Mouse (Mus musculus) midbrain, embryonic 15.5 days (tissue): ENCODE results near the gene Tfap2d. TPM values are rescaled to one million over a fixed set of nuclear protein-coding genes. Genes with fewer than 3 reads are reported as not detected.

Experiments
- ATAC-seq: fragments of 200-750 bp; cut with Nextera tagmentation; replicated peaks from 2 replicates; pipeline ENCODE4 v1.8.0; 2017; ENCODE audit warnings: moderate TSS enrichment
- H3K27ac ChIP-seq: fragments of 300-500 bp; sonication (generic); 2 replicates; pipeline ENCODE4 v1.5.1; 2015; ENCODE audit warnings: mild to moderate bottlenecking, inconsistent platforms
- H3K27me3 ChIP-seq: fragments of 300-500 bp; sonication (generic); replicated peaks from 2 replicates; pipeline ENCODE4 v1.6.1; 2015; ENCODE audit warnings: inconsistent platforms
- H3K36me3 ChIP-seq: fragments of 300-500 bp; sonication (generic); replicated peaks from 2 replicates; pipeline ENCODE4 v1.6.1; 2015; ENCODE audit warnings: inconsistent platforms
- H3K4me1 ChIP-seq: fragments of 300-500 bp; sonication (generic); 2 replicates; pipeline ENCODE4 v1.6.1; 2015; ENCODE audit warnings: inconsistent platforms
- H3K4me2 ChIP-seq: fragments of 300-500 bp; sonication (generic); 2 replicates; pipeline ENCODE4 v1.6.1; 2015; ENCODE audit warnings: inconsistent platforms, mild to moderate bottlenecking, moderate library complexity
- H3K4me3 ChIP-seq: fragments of 300-500 bp; sonication (generic); 2 replicates; pipeline ENCODE4 v1.5.1; 2015; ENCODE audit warnings: mild to moderate bottlenecking, inconsistent platforms
- H3K9ac ChIP-seq: fragments of 300-500 bp; sonication (generic); 2 replicates; pipeline ENCODE4 v1.6.1; 2015; ENCODE audit warnings: mild to moderate bottlenecking, inconsistent platforms
- H3K9me3 ChIP-seq: fragments of 300-500 bp; sonication (generic); 2 replicates; pipeline ENCODE4 v1.6.1; 2016; ENCODE audit warnings: inconsistent platforms
- WGBS: fragments of 180-500 bp; shearing (Covaris S2); methylation state at CpG from one replicate; pipeline ENCODE4 v1.1.7; 2015; ENCODE audit warnings: mixed read lengths; 5-methylcytosine and 5-hydroxymethylcytosine counted together
- polyA plus RNA-seq: library from polyadenylated mRNA; unstranded; fragments of >200 nt; fragmentation: Nextera tagmentation; extraction: Ambion mirVana; gene quantifications from 2 replicates; pipeline ENCODE4 v1.2.1, GENCODE M21; 2015

Gene Tfap2d
- 60.1 and 80.2 TPM in 2 replicates for polyA plus RNA-seq

DNA sequence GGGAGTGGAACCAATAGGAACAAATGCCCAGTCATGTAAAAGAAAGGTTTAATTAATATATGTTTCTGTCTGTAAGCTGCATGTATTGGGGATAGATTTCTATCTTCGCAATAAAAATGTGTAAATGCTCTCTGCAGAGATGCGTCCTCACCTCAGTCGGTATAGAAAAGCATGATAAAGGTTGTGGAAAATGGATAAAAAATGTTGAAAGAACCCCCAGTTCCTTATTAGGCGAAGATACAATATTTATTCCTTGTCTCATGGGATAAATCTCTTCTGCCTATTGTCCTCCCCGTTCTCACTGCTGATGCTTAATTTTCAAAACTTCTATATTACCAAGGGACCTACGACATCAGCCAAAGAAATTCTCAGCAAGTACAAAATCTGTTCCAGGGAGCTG is at the start of gene Tfap2d:
Tfap2d (plus strand) TSS at position 392 of the 400 bp plus-strand sequence.
- Histone ChIP-seq H3K27ac (peak within 1 kb of the TSS; percentile 85), H3K9me3 (no peaks in the 10 kb centered on the region), H3K27me3 (peaks cover 67% of the 10 kb centered on the region), H3K36me3 (no peaks in the 10 kb centered on the region), H3K4me1 (no peaks in the 10 kb centered on the region), H3K4me2 (peak within 1 kb of the TSS; percentile 38), H3K9ac (peak within 1 kb of the TSS; percentile 34), H3K4me3 (peak within 1 kb of the TSS; percentile 39)
- WGBS, result 3% methylated on average over 6 of the region's 6 CpGs
- no peak for ATAC-seq

DNA sequence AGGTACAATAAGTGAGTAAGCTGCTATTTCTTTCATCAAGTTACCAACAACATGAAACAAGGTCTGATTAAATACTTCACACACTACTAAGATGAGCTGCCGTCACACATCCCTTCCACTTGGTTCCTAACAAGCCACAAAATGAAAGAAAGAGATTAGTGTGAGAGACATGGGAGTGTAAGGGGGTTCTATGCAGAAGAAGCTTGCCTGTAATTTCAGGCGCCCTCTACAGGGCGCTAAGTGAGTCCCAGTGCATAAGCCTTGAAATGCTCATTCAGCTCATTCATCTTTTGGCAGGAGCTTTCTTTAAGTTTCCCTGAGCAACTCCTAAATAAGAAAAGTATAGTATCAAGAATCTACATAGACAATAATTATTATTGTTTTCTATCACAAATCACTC is 46.5 kb upstream of the Tfap2d start:
- no peaks in the 10 kb centered on the region for H3K9me3 ChIP-seq
- H3K9ac ChIP-seq, result no peak overlapping the region
- H3K4me3 ChIP-seq, result no peak overlapping the region
- no peak overlapping the region for H3K27ac ChIP-seq
- ATAC-seq, result 0 out of 2 replicates have a peak, but pooled peaks have one; percentile 67
- no peaks in the 10 kb centered on the region for H3K4me1 ChIP-seq
- H3K4me2 ChIP-seq, result no peak overlapping the region
- no peaks in the 10 kb centered on the region for H3K27me3 ChIP-seq
- WGBS, result 13% methylated on average over 3 of the region's 3 CpGs
- H3K36me3 ChIP-seq, result no peaks in the 10 kb centered on the region

DNA sequence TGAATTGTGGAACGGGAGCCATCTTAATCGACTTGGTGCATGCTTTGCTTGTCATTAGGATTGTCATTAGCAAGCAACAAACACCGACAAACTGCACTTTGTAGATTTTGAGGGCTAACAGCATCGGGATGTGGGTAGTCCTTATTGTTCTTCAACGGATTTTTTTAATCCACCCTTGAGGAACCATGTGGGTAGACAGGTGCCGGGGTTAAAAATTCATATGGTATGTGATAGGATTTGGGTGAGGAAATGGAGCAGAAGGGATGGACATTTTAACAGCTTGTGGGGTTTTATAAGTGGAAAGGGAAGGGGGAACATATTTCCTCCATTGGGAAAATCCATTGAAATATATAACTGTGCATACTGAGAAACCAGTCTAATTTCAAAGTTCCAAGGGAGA is 46.0 kb upstream of the Tfap2d start:
- WGBS, result 75% methylated on average over 6 of the region's 6 CpGs
- Histone ChIP-seq H3K4me1 (no peaks in the 10 kb centered on the region), H3K27me3 (no peaks in the 10 kb centered on the region), H3K9me3 (no peaks in the 10 kb centered on the region), H3K9ac (no peak overlapping the region), H3K4me3 (no peak overlapping the region), H3K27ac (no peak overlapping the region), H3K4me2 (no peak overlapping the region), H3K36me3 (no peaks in the 10 kb centered on the region)
- ATAC-seq, result no peak

DNA sequence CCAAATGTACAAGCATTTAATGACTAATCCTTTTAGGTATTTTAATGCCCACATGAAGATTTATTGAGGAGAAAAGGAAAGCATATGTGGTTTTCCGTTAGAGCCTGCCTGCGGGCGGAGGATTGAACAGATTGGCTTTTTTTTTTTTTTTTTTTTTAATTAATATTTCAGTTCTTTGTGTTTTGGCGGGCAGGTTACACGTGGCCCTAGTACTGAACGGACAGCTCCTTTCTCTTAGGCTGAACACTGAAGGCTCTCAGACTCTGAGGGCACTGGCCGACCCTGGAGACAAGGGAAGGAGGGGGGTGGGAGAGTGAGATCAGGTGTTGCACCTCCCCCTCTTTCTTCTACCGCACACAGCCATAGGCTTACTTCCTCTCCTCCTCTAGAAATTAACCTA is 14.7 kb upstream of the Tfap2d start:
- no peaks in the 10 kb centered on the region for H3K9me3 ChIP-seq
- peak overlapping the region; percentile 21; the same call in 1 of the 2 replicates for H3K4me2 ChIP-seq
- H3K27ac ChIP-seq, result no peak overlapping the region
- H3K4me3 ChIP-seq, result no peak overlapping the region
- 3% methylated on average over 8 of the region's 8 CpGs for WGBS
- peak; percentile 94 for ATAC-seq
- H3K4me1 ChIP-seq, result no peaks in the 10 kb centered on the region
- H3K9ac ChIP-seq, result no peak overlapping the region
- no peaks in the 10 kb centered on the region for H3K27me3 ChIP-seq
- H3K36me3 ChIP-seq, result no peaks in the 10 kb centered on the region

DNA sequence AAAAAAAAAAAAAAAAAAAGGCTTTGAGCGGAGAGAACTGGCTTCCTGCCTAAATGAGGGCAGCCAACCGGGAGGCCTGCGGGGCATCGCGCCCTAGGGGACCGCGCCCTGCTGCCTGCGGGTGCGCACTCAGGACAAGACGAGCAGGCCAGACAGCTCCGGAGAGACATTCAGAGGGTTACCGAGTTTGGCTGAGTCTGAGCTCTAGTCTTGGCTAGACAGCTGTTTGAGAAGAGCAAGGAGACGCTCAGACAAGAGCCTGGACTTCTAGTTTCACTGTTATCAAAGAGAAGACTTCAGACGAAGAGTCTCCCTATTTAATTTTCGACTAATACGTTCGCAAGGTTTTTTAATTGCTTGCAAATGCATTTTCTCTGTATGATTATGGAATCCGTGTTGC is 5.9 kb upstream of the Tfap2d start:
- Histone ChIP-seq H3K27me3 (peaks cover 64% of the 10 kb centered on the region), H3K4me1 (peaks cover 6% of the 10 kb centered on the region; the same call in 1 of the 2 replicates), H3K4me2 (peak overlapping the region; percentile 41), H3K4me3 (peak overlapping the region; percentile 11), H3K27ac (peak overlapping the region; percentile 69), H3K9ac (no peak overlapping the region), H3K9me3 (no peaks in the 10 kb centered on the region), H3K36me3 (no peaks in the 10 kb centered on the region)
- WGBS, result 1% methylated on average over 18 of the region's 18 CpGs
- peak; percentile 72; the same call in 1 of the 2 replicates for ATAC-seq

DNA sequence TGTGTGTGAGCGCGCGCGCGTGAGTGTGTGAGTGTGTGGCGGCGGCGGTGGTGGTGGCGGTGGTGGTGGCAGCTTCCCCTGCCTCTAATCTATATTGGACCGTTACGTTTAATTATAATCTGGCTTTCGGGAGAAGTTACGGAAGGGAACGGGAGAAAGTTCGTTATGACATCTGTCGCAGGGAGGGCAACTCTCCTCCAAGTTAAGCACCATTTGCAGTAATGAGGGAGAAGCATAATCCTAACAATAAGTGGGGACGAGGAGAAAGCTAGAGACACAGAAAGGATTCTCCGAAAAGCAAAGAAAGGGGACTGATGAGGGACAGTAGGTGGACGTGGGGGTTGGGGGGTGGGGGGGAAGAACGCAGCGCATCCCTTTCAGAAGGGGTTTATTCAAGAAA is 494 bp downstream of the Tfap2d start:
- peak overlapping the region; percentile 34 for H3K9ac ChIP-seq
- peak overlapping the region; percentile 39 for H3K4me3 ChIP-seq
- WGBS, result under 1% methylated on average over 21 of the region's 21 CpGs
- H3K27ac ChIP-seq, result peak overlapping the region; percentile 85
- H3K9me3 ChIP-seq, result no peaks in the 10 kb centered on the region
- no peaks in the 10 kb centered on the region for H3K4me1 ChIP-seq
- no peaks in the 10 kb centered on the region for H3K36me3 ChIP-seq
- H3K4me2 ChIP-seq, result peak overlapping the region; percentile 38
- ATAC-seq, result no peak
- H3K27me3 ChIP-seq, result peaks cover 69% of the 10 kb centered on the region

DNA sequence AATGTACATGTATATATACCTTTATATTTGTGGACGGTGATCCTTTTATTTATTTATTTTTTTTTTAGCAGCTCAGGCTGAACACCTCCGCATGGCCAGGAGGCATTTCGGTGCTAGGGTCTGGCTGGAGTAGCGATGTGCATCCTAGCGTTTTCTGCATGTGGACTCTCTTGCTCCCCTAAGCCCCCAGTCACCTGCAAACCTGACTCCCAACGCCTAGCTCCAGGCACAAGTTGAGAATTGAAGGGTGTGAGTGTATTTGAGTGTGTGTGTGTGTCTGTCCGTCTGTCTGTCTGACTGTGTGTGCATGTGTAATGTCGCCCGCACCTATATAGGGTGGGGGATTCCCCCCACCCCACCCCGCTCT is 937 bp downstream of the Tfap2d start:
- Histone ChIP-seq H3K27me3 (peaks cover 69% of the 10 kb centered on the region), H3K4me1 (no peaks in the 10 kb centered on the region), H3K4me2 (peak overlapping the region; percentile 38), H3K27ac (peak overlapping the region; percentile 85), H3K4me3 (peak overlapping the region; percentile 39), H3K9ac (peak overlapping the region; percentile 34), H3K9me3 (no peaks in the 10 kb centered on the region), H3K36me3 (no peaks in the 10 kb centered on the region)
- peak; percentile 10; the same call in 1 of the 2 replicates for ATAC-seq
- 0% methylated on average over 10 of the region's 10 CpGs for WGBS

DNA sequence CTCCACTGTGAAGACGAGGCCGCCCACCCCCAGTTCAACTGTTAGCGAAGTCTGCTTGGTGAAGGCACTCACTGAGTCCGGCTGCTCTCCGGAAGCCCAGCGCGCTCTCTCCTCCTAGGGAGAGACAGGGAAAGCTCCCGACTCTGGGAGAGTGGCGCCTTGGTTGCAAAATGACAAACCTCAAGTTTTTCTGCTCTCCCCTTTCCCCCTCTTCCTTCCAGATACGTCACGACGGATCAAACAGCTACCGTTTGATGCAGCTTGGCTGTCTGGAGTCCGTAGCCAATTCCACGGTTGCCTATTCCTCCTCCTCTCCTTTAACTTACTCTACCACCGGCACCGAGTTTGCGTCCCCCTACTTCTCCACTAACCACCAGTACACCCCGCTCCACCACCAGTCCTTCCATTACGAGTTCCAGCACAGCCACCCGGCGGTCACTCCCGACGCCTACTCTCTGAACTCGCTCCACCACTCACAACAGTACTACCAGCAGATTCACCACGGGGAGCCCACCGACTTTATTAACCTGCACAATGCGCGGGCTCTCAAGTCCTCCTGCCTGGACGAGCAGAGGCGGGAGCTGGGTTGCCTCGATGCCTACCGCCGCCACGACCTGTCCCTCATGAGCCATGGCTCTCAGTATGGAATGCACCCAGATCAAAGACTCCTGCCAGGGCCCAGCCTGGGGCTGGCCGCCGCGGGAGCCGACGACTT is 1.5 kb downstream of the Tfap2d start:
- no peaks in the 10 kb centered on the region for H3K9me3 ChIP-seq
- peak overlapping the region; percentile 38 for H3K4me2 ChIP-seq
- peak overlapping the region; percentile 85 for H3K27ac ChIP-seq
- H3K27me3 ChIP-seq, result peaks cover 72% of the 10 kb centered on the region
- WGBS, result under 1% methylated on average over 40 of the region's 40 CpGs
- no peaks in the 10 kb centered on the region for H3K36me3 ChIP-seq
- no peaks in the 10 kb centered on the region for H3K4me1 ChIP-seq
- peak overlapping the region; percentile 34 for H3K9ac ChIP-seq
- ATAC-seq, result peak; percentile 63
- H3K4me3 ChIP-seq, result peak overlapping the region; percentile 39

DNA sequence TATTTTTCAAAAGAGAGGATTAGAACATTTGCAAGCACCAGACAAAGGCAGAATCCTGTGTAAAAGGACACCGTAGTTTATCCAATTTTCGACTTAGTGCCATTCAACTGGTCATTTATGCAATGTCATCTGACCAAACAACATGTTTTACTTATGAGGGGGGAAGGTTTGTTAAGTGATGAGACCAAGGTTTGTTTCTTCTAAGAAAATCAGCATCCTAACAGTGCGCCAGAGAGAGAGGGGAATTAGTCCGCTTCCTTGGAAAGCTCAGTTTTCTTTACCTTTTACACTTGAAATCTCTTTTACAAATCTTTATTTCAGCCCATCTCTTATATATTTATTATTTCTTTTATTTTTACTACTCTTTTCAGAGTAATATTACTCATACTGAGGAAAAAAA is 3.6 kb downstream of the Tfap2d start:
- ATAC-seq, result no peak
- Histone ChIP-seq H3K4me2 (peak overlapping the region; percentile 42), H3K9ac (peak overlapping the region; percentile 28), H3K9me3 (no peaks in the 10 kb centered on the region), H3K27ac (peak overlapping the region; percentile 85), H3K4me1 (no peaks in the 10 kb centered on the region), H3K27me3 (peaks cover 58% of the 10 kb centered on the region), H3K36me3 (no peaks in the 10 kb centered on the region), H3K4me3 (peak overlapping the region; percentile 39)
- 1% methylated on average over 4 of the region's 4 CpGs for WGBS

DNA sequence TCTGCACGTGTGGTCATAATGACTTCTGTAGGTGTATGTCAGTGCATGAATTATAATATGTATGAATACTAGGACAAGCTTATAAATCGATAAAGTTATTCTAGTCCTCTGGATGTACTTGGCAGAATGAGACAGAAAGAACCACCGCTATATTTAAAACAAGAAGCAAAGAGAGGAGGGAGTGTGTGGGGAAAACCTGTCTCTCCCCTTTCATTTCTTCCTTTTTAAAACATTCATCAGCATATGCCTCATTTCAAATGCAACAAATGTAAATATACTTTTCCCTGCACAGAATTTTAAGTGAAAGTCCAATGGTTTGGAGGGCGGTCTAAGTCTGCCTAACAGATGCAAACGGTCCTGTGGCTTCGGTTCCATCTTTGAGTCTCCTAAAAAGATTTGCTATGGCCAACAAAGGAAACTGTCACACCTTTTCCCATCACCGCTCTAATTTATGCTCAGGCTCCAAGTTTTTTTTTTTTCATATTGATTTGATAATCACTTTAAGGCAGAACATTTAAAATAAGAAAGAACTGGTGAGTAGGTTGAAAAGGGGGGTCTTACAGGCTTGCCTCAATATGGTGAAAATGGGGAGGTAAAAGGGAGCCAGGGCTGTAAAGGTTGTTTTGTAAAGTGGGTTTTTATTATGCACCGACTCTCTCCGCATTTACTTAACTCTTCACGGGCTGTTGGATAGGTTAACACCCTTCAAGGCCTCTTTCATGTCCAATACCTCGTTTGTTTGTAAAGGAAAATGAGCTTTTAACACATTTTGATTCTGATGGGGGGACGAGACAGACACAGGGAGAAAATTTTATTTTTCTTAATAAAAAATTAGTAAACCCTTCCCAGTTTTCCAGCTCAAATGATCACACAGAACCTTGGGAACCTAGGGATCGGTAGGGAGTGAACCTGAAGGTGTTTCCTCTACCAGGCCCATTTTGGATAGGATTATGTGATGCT is 4.3 kb downstream of the Tfap2d start:
- Histone ChIP-seq H3K9ac (peak overlapping the region; percentile 31), H3K27me3 (peaks cover 56% of the 10 kb centered on the region), H3K9me3 (no peaks in the 10 kb centered on the region), H3K27ac (peak overlapping the region; percentile 85), H3K4me3 (peak overlapping the region; percentile 39), H3K4me2 (peak overlapping the region; percentile 42), H3K36me3 (no peaks in the 10 kb centered on the region), H3K4me1 (no peaks in the 10 kb centered on the region)
- no peak for ATAC-seq
- WGBS, result 2% methylated on average over 13 of the region's 13 CpGs

DNA sequence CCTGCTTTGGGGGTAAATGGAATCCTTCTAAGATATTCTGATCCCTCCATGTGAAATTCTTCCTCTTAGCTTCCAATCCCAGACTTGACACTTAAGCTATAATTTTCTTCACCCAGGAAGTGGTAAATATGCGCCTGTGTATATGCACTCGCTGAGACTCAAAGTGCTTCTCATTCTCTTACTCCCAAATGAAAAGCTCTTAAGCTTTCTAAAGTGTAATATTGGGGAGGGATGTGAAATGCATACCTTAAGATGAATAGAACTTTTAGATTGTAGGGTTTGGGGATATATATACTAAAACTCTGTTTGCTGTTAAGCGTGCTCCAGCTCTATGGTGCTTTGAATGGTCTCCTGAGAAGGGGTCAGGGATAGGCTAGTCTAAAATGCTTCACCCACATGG is 5.0 kb downstream of the Tfap2d start:
- Histone ChIP-seq H3K9me3 (no peaks in the 10 kb centered on the region), H3K27ac (peak overlapping the region; percentile 85), H3K4me2 (peak overlapping the region; percentile 42), H3K27me3 (peaks cover 58% of the 10 kb centered on the region), H3K4me3 (peak overlapping the region; percentile 39), H3K9ac (peak overlapping the region; percentile 31), H3K4me1 (no peaks in the 10 kb centered on the region), H3K36me3 (no peaks in the 10 kb centered on the region)
- no peak for ATAC-seq
- 3% methylated on average over 3 of the region's 3 CpGs for whole genome bisulfite sequencing

DNA sequence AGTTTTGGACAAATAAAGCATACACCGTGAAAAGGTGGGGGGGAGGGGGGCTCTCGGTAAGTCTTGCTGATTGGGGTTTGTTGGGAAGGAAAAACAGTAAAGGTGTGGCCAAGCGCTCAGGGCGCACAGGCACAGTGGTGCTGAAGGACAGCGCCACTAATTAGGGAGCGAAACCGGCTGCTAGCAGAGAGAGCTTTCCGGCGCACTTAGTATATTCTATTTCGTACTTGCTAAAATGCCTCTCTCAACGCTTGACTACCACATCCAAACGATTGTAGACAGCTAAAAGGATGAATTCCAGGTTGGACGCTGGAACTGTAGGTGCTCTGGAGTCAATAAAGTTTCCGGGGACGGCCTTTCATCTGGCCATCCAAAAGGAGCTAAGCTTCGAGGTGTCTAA is 6.9 kb downstream of the Tfap2d start:
- H3K4me2 ChIP-seq, result peak overlapping the region; percentile 42
- no peaks in the 10 kb centered on the region for H3K36me3 ChIP-seq
- H3K4me1 ChIP-seq, result no peaks in the 10 kb centered on the region
- peak overlapping the region; percentile 39 for H3K4me3 ChIP-seq
- peaks cover 61% of the 10 kb centered on the region for H3K27me3 ChIP-seq
- H3K9ac ChIP-seq, result peak overlapping the region; percentile 25; the same call in 1 of the 2 replicates
- H3K27ac ChIP-seq, result peak overlapping the region; percentile 85
- WGBS, result 1% methylated on average over 16 of the region's 16 CpGs
- ATAC-seq, result no peak
- no peaks in the 10 kb centered on the region for H3K9me3 ChIP-seq
